Mouse (Mus musculus) brain, adult 2 months (tissue): ENCODE measurements at regions not wholly inside any gene's neighbourhood (a gene's known extent, or its start where the extent isn't known, plus 50 kb on each side); places are given as distances from the start of the nearest gene placed in this dataset.

Source experiments
- DNase-seq: peaks from one replicate; pipeline ENCODE4 v3.0.0; 2011; ENCODE audit warnings: low read depth, low spot score

DNA sequence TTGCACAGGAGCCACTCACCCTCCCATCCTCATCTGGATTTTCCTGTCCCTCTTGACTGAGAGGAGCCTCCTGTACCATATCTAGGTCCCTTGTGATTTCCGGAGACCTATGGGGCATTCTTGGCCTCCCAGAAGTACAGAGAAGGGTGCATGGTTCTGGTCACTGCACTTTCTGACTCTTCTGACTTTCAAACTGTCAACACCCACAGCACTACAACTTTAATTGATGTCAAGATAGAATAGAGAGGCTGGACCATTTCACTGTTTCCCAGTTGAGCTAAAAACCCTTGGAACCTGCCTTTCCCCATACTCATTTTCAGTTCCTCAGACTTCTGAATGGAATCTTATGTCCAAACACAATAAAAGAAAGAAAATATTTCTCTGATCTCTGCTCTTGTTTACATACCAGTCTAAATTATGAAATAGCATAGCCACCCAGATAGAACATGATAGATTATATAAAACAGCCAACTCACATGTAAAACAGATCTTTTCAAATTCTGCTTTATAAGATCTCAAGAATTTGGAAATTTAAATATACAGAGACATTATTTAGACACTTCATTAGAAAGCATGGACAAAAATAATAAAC is 144.2 kb downstream of the Ptger3 start:
- no peak for DNase-seq

- DNase-seq = no peak
Measured at GRCm38 (mm10) chr3:157699961-157700360, 133.3 kb downstream of the Ptger3 start.

- DNase-seq = no peak
Measured at GRCm38 (mm10) chr3:157698529-157698928, 131.8 kb downstream of the Ptger3 start.

DNA sequence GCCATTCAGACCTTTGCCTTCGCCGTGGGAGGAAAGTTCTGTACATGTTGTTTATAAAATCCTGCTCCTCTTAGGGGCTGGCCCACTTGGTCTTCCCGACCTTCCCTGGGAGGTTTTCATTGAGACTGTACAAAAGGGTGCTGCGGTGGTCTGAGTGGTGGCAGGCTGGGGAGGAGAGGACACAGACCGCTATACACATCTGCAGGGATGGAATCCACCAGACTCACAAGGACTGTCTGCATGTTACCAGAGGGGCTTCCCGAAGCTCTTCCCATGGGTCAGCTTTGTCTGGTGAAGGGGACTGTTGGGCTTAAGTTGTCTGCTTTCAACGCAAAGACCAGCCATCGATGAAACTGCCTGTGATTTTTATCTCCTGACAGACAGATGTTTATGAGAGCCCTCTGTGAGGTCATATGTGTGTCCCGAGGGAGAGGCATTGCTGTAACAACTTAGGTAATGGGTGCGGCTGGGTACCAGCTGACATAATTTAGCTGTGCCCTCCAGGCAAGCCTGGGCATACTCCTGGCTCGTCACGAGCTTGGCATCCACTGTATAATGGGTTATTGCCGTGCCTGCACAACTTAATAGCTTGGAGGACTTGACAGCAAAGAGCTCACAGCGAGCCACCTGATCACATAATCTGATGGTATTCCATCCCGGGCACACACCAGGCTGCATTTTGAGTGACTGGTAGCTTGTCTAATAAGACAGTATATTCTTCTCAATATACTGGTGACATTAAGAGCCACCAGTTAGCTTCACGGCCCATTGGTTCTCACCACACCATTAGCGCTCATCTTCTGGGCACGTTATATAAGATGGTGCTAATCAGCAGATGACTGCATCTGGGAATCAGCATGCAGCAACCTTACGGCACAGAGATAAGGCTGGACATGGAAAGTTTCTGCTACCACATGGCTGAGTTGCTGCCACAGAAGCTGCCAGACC is 128.7 kb downstream of the Ptger3 start:
- no peak for DNase-seq
